Mouse (Mus musculus) lung, embryonic 14.5 days (tissue): ENCODE data around the gene Dock11. TPM values are rescaled to one million over a fixed set of nuclear protein-coding genes. Genes with fewer than 3 reads are reported as not detected.
A peak's percentile ranks its signal among the peaks of the same experiment; 100 is the strongest.

ENCODE experiments used
- ATAC-seq: fragments of 200-750 bp; cut with Nextera tagmentation; 2 replicates; pipeline ENCODE4 v1.8.0; 2017; ENCODE audit warnings: mild to moderate bottlenecking, moderate TSS enrichment, moderate library complexity; ENCODE audit not compliant: insufficient read depth
- DNase-seq: peaks from one replicate; pipeline ENCODE4 v3.0.0-alpha.2; 2015
- H3K27ac ChIP-seq: fragments of 300-500 bp; sonication (generic); 2 replicates; pipeline ENCODE4 v1.5.1; 2014; ENCODE audit warnings: low read depth, mild to moderate bottlenecking, moderate library complexity
- H3K27me3 ChIP-seq: fragments of 300-500 bp; sonication (generic); 2 replicates; pipeline ENCODE4 v1.6.1; 2014; ENCODE audit warnings: low read length, control low read depth; ENCODE audit not compliant: insufficient read depth
- H3K36me3 ChIP-seq: fragments of 300-500 bp; sonication (generic); 2 replicates; pipeline ENCODE4 v1.6.1; 2014; ENCODE audit warnings: control low read depth; ENCODE audit not compliant: insufficient read depth
- H3K4me1 ChIP-seq: fragments of 300-500 bp; sonication (generic); 2 replicates; pipeline ENCODE4 v1.6.1; 2014; ENCODE audit warnings: antibody characterized with exemption, control low read depth; ENCODE audit not compliant: insufficient read depth
- H3K4me2 ChIP-seq: fragments of 300-500 bp; sonication (generic); 2 replicates; pipeline ENCODE4 v1.6.1; 2014; ENCODE audit warnings: mild to moderate bottlenecking
- H3K4me3 ChIP-seq: fragments of 300-500 bp; sonication (generic); 2 replicates; pipeline ENCODE4 v1.5.1; 2014; ENCODE audit warnings: low read depth, low read length
- H3K9ac ChIP-seq: fragments of 300-500 bp; sonication (generic); 2 replicates; pipeline ENCODE4 v1.6.1; 2014
- H3K9me3 ChIP-seq: fragments of 300-500 bp; sonication (generic); 2 replicates; pipeline ENCODE4 v1.6.1; 2016; ENCODE audit warnings: low read depth, low read length, control low read depth
- CTCF ChIP-seq: IDR thresholded peaks from 2 replicates; pipeline ENCODE4 v1.5.1; 2016; ENCODE audit warnings: antibody characterized with exemption, low read depth
- WGBS: fragments of 180-500 bp; shearing (Covaris S2); extraction: QIAGEN DNeasy Blood & Tissue Kit; methylation state at CpG from one replicate; pipeline ENCODE4 v1.1.7; 2014; 5-methylcytosine and 5-hydroxymethylcytosine counted together
- polyA plus RNA-seq: library from polyadenylated mRNA; unstranded; fragments of >200 nt; fragmentation: Nextera tagmentation; extraction: Ambion mirVana; gene quantifications from 2 replicates; pipeline ENCODE4 v1.2.1, GENCODE M21; 2014

The Dock11 gene
- 10.4 and 12.2 TPM in 2 replicates for polyA plus RNA-seq

GRCm38 (mm10) chrX:35888087-35888895 lies at the start of gene Dock11:
Gene Dock11 (plus strand): TSS chrX:35888832.
- peak; percentile 87 for ATAC-seq
- no peaks in the 10 kb centered on the region for H3K27me3 ChIP-seq
- H3K9me3 ChIP-seq, result no peaks in the 10 kb centered on the region
- no peaks in the 10 kb centered on the region for H3K36me3 ChIP-seq
- peak; percentile 73 for DNase-seq
- peak within 1 kb of the TSS; percentile 54 for H3K4me3 ChIP-seq
- peak within 1 kb of the TSS; percentile 56 for H3K9ac ChIP-seq
- H3K27ac ChIP-seq, result no peak within 1 kb of the TSS
- H3K4me2 ChIP-seq, result peak within 1 kb of the TSS; percentile 67
- TF ChIP-seq CTCF, result no peak
- 7% methylated on average over 38 of the region's 38 CpGs for WGBS
- no peaks in the 10 kb centered on the region for H3K4me1 ChIP-seq

GRCm38 (mm10) chrX:35879703-35880102 lies 8.9 kb upstream of the Dock11 start:
- Histone ChIP-seq H3K4me3 (no peak overlapping the region), H3K27me3 (no peaks in the 10 kb centered on the region), H3K36me3 (no peaks in the 10 kb centered on the region), H3K9me3 (no peaks in the 10 kb centered on the region), H3K4me1 (no peaks in the 10 kb centered on the region), H3K9ac (no peak overlapping the region), H3K4me2 (no peak overlapping the region), H3K27ac (no peak overlapping the region)
- no peak for ATAC-seq
- peak; percentile 43 for DNase-seq
- WGBS, result 63% methylated on average over 1 of the region's 1 CpGs
- peak; percentile 46 for TF ChIP-seq CTCF

- Histone ChIP-seq H3K4me3 (peak overlapping the region; percentile 54), H3K27ac (no peak overlapping the region), H3K27me3 (no peaks in the 10 kb centered on the region), H3K4me2 (peak overlapping the region; percentile 67), H3K4me1 (no peaks in the 10 kb centered on the region), H3K9ac (peak overlapping the region; percentile 56), H3K36me3 (no peaks in the 10 kb centered on the region), H3K9me3 (no peaks in the 10 kb centered on the region)
- peak; percentile 78 for ATAC-seq
- TF ChIP-seq CTCF, result no peak
- WGBS, result 12% methylated on average over 36 of the region's 58 CpGs
- DNase-seq, result peak; percentile 31
Measured at GRCm38 (mm10) chrX:35888945-35889799, 540 bp downstream of the Dock11 start.

GRCm38 (mm10) chrX:35889800-35890106 lies 1.1 kb downstream of the Dock11 start:
- H3K4me3 ChIP-seq, result peak overlapping the region; percentile 54
- no peak for TF ChIP-seq CTCF
- ATAC-seq (no peak), DNase-seq (no peak)
- peak overlapping the region; percentile 67 for H3K4me2 ChIP-seq
- H3K36me3 ChIP-seq, result no peaks in the 10 kb centered on the region
- no peak overlapping the region for H3K27ac ChIP-seq
- no peaks in the 10 kb centered on the region for H3K9me3 ChIP-seq
- 6% methylated on average over 8 of the region's 8 CpGs for WGBS
- no peaks in the 10 kb centered on the region for H3K4me1 ChIP-seq
- H3K9ac ChIP-seq, result no peak overlapping the region
- H3K27me3 ChIP-seq, result no peaks in the 10 kb centered on the region

GRCm38 (mm10) chrX:35891534-35892125 lies 3.0 kb downstream of the Dock11 start:
- no peak overlapping the region for H3K4me3 ChIP-seq
- no peak for ATAC-seq

GRCm38 (mm10) chrX:35892377-35892776 lies 3.7 kb downstream of the Dock11 start:
- ATAC-seq (no peak), DNase-seq (no peak)
- no peaks in the 10 kb centered on the region for H3K36me3 ChIP-seq
- no peak overlapping the region for H3K9ac ChIP-seq
- no peak for TF ChIP-seq CTCF
- no peak overlapping the region for H3K27ac ChIP-seq
- H3K27me3 ChIP-seq, result no peaks in the 10 kb centered on the region
- no peaks in the 10 kb centered on the region for H3K4me1 ChIP-seq
- 71% methylated on average over 5 of the region's 5 CpGs for WGBS
- no peak overlapping the region for H3K4me3 ChIP-seq
- H3K4me2 ChIP-seq, result no peak overlapping the region
- no peaks in the 10 kb centered on the region for H3K9me3 ChIP-seq

More at GRCm38 (mm10) chrX:35891534-35892125, 3.0 kb downstream of the Dock11 start:
- no peak for TF ChIP-seq CTCF
- H3K27me3 ChIP-seq, result no peaks in the 10 kb centered on the region
- DNase-seq, result no peak
- no peak overlapping the region for H3K9ac ChIP-seq
- no peaks in the 10 kb centered on the region for H3K36me3 ChIP-seq
- no peaks in the 10 kb centered on the region for H3K4me1 ChIP-seq
- no peak overlapping the region for H3K4me2 ChIP-seq
- 61% methylated on average over 5 of the region's 5 CpGs for whole genome bisulfite sequencing
- no peak overlapping the region for H3K27ac ChIP-seq
- no peaks in the 10 kb centered on the region for H3K9me3 ChIP-seq
